Mouse (Mus musculus) lung, postnatal 10 days (tissue): ENCODE results near the gene Top3a.

Experiments used
- DNase-seq: peaks from one replicate; pipeline ENCODE4 v3.0.0; 2021

The Top3a gene

GRCm38 (mm10) chr11:60774158-60774689 is 2.9 kb downstream of the Top3a start:
- no peak for DNase-seq

- no peak for DNase-seq
These were observed 5.0 kb downstream of the Top3a start for GRCm38 (mm10) chr11:60772161-60772560.

DNA sequence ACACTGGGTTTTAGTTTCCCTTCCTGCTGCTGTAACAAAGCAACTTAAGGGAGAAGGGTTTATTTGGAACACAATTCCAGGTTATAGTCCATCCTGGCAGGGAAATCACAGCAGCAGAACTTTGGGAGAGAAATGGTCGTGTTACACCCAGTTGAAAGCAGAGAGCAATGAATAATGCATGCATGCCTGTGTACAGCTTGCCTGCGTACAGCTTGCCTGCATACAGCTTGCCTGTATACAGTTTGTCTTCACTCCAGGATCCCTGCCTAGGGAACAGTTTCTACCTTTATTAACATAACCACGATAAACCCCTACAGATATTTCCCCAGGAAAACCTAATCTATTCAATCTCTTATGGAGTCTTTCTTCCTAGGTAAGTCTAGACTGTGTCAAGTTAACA is 6.4 kb downstream of the Top3a start:
- DNase-seq = no peak

DNA sequence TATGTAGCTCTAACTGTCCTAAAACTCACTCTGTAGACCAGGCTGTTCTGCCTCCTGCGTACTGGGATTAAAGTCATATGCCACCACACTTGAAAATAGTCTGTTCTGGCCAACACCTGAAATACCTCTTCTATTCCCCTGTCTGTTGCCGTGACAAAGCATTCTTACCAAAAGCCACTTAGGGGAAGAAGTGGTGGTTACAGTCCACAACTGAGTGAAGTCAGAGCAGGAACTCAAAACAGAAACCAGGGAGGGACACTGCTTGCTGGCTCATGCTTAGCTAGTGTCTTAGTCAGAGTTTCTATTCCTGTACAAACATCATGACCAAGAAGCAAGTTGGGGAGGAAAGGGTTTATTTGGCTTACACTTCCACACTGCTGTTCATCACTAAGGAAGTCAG is 7.8 kb downstream of the Top3a start:
- DNase-seq = no peak

- no peak for DNase-seq
These were observed 10.2 kb downstream of the Top3a start for GRCm38 (mm10) chr11:60766969-60767368.

- no peak for DNase-seq
These were observed 15.5 kb downstream of the Top3a start for GRCm38 (mm10) chr11:60761681-60762080.

DNA sequence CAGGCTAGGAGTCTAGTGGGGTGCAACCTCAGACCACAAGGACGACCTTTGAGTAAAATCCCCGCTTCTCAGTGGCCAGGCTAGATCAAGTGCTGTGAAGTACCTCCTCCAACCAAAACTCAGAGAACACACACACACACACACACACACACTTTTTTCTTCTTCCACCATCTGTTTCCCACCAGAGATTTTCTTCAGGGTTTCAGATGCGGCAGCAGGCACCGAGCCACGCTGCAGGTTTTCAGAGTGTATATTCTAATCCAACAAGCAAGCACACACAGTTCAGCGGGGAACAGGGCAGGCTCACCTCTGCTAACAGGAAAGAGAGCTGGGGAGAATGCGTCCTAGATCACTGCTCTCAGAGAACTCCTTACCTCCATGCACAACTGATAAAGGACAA is 21.6 kb downstream of the Top3a start:
- no peak for DNase-seq

- no peak for DNase-seq
These were observed 36.8 kb downstream of the Top3a start for GRCm38 (mm10) chr11:60740321-60740720.

- DNase-seq = no peak
These were observed 39.7 kb downstream of the Top3a start for GRCm38 (mm10) chr11:60737450-60737849.

DNA sequence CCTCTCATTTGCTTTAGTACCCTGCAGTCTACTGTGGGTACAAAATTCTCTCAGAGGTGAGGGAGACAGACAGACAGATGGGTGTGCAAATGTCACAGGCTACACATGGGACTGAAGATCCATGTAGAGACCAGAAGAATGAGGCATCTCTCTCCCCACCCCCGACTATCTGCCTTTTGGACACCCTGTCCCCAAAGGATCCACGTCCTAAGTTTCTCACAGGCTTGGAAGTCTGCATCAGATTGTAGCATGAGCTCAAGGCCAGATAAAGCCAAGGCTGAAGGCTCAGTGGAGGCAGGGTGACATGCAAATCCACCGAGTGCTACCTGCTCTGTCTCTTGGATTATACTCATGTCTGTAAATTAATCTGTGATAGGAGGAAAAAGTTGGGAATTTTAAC is 40.7 kb downstream of the Top3a start:
- DNase-seq = no peak

GRCm38 (mm10) chr11:60735191-60735590 is 42.0 kb downstream of the Top3a start:
- no peak for DNase-seq

DNA sequence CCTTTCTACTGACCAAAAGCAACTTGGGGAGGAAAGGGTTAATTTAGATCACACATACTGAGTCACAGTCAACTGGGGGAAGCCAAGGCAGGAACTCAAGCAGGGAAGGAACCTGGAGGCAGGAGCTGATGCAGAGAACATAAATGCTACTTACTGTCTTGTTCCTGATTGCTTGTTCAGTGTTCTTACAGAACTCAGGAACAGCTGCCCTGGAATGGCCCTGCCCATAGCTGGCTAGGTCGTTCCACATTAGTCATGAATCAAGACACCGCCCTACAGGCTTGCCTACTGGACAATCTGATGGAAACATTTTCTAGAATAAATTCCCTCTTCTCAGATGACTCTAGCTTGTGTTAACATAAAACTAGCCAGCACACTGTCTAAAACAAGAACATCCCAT is 43.0 kb downstream of the Top3a start:
- DNase-seq = no peak

DNA sequence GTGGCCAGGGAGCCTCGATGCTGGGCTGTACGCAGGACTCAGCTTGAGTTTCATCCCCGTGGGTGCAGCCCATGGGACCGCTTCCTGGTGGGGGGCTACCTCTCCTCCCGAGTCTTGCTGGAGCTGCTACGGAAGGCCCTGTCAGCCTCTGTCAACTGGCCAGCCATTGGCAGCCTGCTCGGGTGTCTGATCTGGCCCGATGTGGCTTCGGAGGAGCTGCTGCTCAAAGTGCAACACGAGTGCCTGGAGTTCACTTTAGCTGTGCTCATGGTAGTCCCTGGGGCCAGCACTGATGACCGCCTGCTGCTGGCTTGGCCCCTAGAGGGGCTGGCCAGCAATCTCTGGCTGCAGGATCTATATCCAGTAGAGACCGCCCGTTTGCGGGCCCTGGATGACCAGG is 45.9 kb downstream of the Top3a start:
- no peak for DNase-seq

- DNase-seq = no peak
These were observed 47.0 kb downstream of the Top3a start for GRCm38 (mm10) chr11:60730169-60730568.

GRCm38 (mm10) chr11:60729217-60729641 is 47.9 kb downstream of the Top3a start:
- DNase-seq = no peak

- peak; percentile 97 for DNase-seq
These were observed 48.9 kb downstream of the Top3a start, which contains the start of gene Mief2 for GRCm38 (mm10) chr11:60728260-60728761. Gene Mief2, plus strand, starts transcription at chr11:60728398.

DNA sequence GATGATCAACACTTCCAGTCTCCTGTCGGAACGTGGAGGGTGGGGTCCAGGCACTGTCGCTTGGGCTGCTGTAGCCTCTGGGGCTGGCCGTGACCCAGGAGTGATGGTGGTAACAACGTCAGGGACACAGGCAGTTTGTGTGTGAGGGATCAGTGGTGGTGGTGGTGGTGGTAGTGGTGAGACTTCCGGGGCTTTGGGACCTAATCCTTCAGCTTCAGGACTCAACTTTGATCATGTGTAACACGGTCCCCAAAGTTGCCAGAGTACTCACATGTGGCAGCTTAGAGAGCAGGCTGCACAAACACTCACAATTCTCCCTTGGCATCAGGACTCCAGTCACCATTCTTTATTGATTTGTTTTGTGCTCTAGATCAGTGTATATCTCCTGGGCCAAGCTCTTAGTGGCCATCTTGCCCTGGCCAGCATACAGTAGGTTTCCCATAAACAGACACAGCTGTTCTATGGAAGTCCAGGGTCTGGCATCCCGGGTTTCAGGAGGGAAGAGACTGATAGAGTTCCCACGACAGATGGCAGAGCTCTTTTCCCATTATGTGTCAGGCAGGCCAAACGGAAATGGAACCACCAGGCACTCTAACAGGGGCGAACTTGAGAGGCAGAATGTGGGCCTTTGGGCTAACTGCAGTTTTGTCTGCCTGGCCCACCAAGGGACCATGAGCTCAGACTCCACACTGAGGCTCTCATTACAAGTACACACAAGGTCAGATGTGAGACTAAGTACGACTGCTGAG is 49.6 kb downstream of the Top3a start:
- no peak for DNase-seq

DNA sequence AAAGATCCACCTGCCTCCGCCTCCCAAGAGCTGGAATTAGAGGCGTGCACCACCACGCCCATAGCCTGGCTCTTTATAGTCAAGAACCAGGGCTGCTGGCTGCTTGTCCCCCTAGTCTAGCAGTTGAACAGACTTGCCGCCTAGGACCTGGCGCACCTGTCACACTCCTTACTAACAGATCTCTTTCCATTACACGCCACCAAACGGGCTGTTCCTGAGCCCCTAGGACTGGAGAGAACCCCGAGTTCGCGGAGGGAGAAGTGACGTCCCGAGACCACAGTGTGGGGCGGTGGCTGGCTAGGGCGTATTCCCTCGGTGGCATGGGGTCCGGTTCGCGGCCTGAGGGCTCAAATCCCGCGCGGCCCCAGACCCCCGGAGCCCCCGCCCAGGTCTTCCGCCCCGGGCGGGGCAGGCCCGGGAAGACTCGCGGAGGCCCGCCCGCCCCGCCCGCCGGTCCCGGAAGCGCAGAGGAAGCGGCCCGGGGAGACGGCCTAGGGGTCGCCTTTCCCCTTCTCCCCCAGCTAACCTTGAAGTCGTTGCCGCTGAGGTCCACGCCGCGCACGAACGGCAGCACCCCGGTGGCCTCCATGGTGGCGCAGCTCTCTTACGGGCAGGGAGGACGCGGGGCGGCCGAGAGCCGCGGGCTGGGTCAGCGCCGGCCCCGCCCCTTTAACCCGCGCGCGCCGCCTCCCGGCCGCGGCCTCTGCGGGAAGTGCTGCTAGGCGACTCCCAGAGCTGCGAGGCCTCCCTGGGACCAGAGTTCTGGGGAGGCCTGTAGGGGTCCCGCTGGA is 50.4 kb downstream of the Top3a start, which contains the start of gene Flii:
Flii (minus strand) TSS at position 663 of the 791 bp plus-strand sequence.
- DNase-seq = peak; percentile 89

DNA sequence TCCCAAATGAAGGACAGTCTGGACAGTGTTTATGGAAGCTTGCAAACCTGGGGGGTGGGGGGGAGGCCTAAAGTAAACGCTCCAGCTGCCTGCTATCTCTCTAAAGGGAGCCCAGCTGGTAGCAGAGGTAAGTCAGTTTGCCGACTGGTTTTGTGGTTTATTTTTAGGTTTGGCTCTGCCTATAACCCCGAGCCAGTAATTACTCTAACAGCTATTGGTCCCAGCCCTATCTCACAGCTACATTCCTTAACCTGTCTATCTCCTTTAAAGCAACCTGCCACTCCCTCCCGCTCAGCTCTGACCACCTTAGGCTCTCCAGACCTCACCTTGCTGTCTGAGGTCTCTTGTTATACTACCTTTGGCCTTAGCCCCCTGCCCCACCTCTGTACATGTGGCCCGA is 57.9 kb downstream of the Top3a start:
- DNase-seq = no peak

DNA sequence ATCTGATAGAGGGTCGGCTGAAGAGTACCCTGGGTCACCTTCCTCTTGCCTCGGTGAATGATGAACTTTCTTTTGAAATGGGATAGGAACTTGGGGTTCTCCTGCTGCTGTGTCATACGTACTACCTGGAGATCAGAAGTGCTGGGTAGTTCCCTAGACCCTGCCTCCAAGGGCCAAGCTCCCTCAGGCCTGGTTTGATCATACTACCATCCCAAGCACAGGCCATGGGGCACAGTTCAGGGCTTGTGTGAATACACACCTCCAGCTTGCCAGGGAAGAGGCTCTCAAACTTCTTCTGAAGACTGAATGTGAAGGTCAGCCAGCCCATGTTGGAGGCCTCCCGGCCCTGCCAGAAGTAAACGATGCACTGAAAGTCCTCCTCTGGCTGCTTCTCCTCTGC is 61.3 kb downstream of the Top3a start:
- no peak for DNase-seq

DNA sequence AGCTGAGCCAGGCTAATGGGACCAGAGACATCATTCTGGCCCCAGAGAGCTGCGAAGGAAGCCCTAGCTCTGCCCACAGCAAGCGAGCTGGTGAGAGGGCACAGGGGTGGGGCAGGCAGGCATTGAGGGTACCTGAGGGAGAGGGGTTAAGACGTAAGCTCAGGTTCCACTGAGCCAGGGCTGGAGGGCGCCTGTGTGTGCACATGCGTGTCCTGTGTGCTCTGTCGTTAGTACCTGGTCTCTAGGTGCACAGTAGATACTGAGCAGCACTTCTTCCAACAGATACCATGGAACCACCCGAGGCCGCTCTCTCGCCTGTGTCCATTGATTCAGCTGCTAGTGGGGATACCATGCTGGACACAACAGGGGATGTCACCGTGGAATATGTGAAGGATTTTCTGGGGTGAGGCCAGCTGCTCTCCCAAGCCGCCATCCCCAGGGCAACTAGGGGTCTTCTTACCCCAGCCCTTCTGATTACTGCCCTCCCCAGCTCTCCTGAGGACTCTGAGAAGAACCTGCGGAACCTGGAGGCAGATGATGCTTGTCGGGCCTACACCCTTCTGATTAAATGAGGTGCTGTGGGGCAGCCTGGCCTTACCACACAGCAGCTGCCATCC is 64.4 kb downstream of the Top3a start:
- DNase-seq = no peak

DNA sequence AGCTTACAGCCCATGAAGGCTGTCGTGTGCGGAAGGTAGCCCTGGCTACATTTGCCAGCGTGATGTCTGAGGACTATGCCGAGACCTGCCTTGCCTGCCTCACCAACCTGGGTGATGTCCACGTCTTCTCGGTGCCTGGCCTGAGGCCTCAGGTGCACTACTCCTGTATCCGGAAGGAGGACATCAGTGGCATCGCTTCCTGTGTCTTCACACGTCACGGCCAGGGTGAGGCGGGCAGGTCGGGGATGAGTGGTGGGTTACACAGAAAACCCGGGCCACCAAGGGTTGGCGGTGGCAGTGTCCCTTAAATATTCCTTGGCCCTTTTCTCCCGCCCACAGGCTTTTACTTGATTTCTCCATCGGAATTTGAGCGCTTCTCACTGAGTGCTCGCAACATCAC is 65.1 kb downstream of the Top3a start:
- DNase-seq = no peak

- DNase-seq = no peak
These were observed 65.9 kb downstream of the Top3a start for GRCm38 (mm10) chr11:60711218-60711617.
